Mouse (Mus musculus): ENCODE measurements around the gene Gm20388. TPM values are rescaled to one million over a fixed set of nuclear protein-coding genes. Genes with fewer than 3 reads are reported as not detected.

Gene Gm20388
- polyA plus RNA-seq, 1 experiment from 2014 or later: not detected

- WGBS: 6% methylated on average over 11 of the region's 11 CpGs
- Histone ChIP-seq H3K4me2 (replicated peaks) (peak overlapping the region; percentile 49), H3K27ac (no peak overlapping the region)
Measured at GRCm38 (mm10) chr8:122343341-122343740, 2432.7 kb downstream of the Gm20388 start.

GRCm38 (mm10) chr8:122343758-122344157 is 2433.1 kb downstream of the Gm20388 start:
- Histone ChIP-seq H3K4me1 (peaks cover 23% of the 10 kb centered on the region), H3K27me3 (peaks cover 36% of the 10 kb centered on the region), H3K36me3 (no peaks in the 10 kb centered on the region), H3K27ac (no peak overlapping the region), H3K4me2 (replicated peaks) (peak overlapping the region; percentile 49), H3K4me3 (peak overlapping the region; percentile 22), H3K9me3 (no peaks in the 10 kb centered on the region), H3K9ac (peak overlapping the region; percentile 21)
- ATAC-seq (ENCODE audit: insufficient number of reproducible peaks, insufficient read depth, low FRiP score, low TSS enrichment): no peak
- WGBS: 0% methylated on average over 14 of the region's 14 CpGs

More at GRCm38 (mm10) chr8:122343341-122343740, 2432.7 kb downstream of the Gm20388 start:
- Histone ChIP-seq H3K4me3 (peak overlapping the region; percentile 22; the same call in 1 of the 2 replicates), H3K27me3 (peaks cover 40% of the 10 kb centered on the region), H3K36me3 (no peaks in the 10 kb centered on the region), H3K9me3 (no peaks in the 10 kb centered on the region), H3K9ac (peak overlapping the region; percentile 21; the same call in 1 of the 2 replicates), H3K4me1 (peaks cover 23% of the 10 kb centered on the region)
- ATAC-seq (ENCODE audit: insufficient number of reproducible peaks, insufficient read depth, low FRiP score, low TSS enrichment): no peak

DNA sequence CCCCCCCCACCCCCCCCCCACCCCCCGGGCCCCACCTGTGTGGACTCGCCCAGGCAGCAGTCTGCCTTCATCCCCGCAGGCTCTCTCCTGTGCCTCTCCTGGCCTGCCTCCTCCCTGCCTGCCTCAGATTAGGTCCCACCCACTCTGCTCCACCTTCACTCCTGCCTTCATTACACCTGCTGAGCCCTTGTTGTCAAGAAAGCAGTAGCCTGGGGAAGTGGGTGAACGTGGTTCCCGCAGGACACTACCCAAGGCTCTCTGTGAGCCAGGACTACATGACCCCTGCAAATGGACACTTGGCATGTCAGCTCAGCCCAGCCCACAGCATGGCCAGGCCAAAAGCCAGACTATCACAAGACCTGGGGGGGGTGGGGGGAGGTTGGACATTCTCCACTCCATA is 2433.6 kb downstream of the Gm20388 start:
- ATAC-seq (ENCODE audit: insufficient number of reproducible peaks, insufficient read depth, low FRiP score, low TSS enrichment): no peak
- WGBS: 3% methylated on average over 2 of the region's 5 CpGs
- H3K9ac ChIP-seq: peak overlapping the region; percentile 21; the same call in 1 of the 2 replicates

GRCm38 (mm10) chr8:122345181-122346095 is 2434.8 kb downstream of the Gm20388 start:
- Histone ChIP-seq H3K27ac (no peak overlapping the region), H3K36me3 (no peaks in the 10 kb centered on the region), H3K9me3 (no peaks in the 10 kb centered on the region), H3K4me3 (no peak overlapping the region), H3K4me2 (replicated peaks) (no peak overlapping the region), H3K27me3 (peaks cover 37% of the 10 kb centered on the region), H3K9ac (no peak overlapping the region), H3K4me1 (peaks cover 25% of the 10 kb centered on the region)
- ATAC-seq (ENCODE audit: insufficient number of reproducible peaks, insufficient read depth, low FRiP score, low TSS enrichment): no peak
- 45% methylated on average over 12 of the region's 12 CpGs for WGBS

More for the DNA sequence above, 2433.6 kb downstream of the Gm20388 start:
- peak overlapping the region; percentile 22 for H3K4me3 ChIP-seq
- H3K4me2 ChIP-seq (replicated peaks): peak overlapping the region; percentile 49
- H3K4me1 ChIP-seq: peaks cover 23% of the 10 kb centered on the region
- H3K27me3 ChIP-seq: peaks cover 36% of the 10 kb centered on the region
- H3K9me3 ChIP-seq: no peaks in the 10 kb centered on the region
- no peaks in the 10 kb centered on the region for H3K36me3 ChIP-seq
- no peak overlapping the region for H3K27ac ChIP-seq

DNA sequence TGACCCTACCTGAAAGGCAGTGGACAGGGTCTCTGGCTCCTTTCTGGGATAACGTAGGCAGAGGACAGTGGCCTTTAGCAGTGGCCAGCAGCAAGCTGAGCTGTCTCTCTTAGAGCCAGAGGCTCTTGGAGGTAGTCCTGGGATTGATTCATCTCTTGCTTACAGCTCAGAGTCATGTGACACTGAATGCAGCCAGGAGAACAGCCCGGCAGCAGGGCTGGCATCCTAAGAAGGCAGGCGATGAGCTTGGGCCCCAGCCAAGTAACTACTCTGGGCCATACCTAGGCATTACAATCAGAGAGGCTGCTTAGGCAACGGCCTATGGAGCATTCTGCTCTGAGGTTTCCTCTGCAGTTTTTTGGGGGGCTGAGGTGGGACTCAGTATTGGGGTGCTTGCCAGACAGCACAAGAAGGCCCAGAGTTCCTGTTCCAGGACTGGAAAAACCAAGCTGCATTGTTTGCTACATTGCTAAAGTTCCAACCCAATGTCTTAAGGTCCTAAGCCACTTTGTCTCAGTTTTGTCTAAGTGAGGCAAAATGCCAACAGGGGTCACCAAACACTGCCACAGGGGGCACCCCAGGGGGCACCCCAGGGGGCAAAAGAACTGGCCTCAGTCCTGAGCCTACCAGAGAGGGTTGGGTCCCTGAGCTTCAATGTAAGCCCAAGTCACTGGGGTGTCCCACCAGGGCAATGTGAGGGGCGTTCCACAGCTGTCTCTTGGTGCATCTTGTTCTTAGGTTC is 2437.3 kb downstream of the Gm20388 start:
- Histone ChIP-seq H3K9me3 (no peaks in the 10 kb centered on the region), H3K4me2 (replicated peaks) (no peak overlapping the region), H3K4me1 (peaks cover 22% of the 10 kb centered on the region), H3K27me3 (peaks cover 25% of the 10 kb centered on the region), H3K4me3 (no peak overlapping the region), H3K9ac (no peak overlapping the region), H3K36me3 (no peaks in the 10 kb centered on the region), H3K27ac (no peak overlapping the region)
- 68% methylated on average over 5 of the region's 5 CpGs for WGBS
- ATAC-seq (ENCODE audit: insufficient number of reproducible peaks, insufficient read depth, low FRiP score, low TSS enrichment): no peak

DNA sequence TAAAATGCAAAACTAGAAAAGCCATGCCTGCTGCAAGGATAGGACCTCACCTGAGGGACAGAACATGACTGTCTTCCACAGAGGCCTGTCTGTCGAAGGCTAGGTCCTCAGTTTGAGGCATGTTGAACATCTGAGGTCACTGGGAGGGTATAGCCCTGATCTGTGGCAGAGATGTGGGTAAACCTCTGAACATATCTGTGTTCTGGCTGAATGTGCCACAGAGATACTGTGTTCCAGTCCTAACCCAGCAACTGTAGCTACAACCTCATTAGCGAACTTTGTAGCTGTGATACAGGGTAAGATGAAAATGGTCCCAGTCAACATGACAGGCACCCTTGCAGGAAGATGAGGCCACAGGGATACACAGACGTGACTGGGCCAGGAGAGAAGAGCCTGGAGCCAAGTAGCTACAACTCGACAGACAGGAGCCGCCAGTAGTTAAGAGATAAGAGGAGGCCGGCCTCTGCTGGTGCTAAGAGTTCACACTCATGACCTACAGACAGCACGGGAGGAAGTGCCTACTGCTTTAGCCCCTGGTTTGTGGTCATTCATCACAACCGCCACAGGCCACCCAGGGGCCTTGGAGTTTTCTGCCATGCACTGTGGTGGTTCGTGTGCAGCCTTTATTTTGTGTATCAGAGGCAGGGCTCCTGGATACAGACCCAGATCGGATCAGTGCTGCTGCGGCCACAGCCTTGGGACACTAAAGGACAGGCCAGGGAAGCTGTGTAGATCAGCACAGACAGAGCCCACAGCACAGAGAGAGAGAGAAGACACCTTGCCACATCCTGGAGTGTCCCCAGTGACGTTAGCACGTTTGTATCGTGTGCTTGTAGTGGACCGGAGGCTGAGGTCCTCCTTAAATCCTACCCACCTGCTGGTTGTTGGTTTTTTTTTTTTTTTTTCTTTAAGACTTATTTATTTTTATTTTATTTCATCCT is 2439.0 kb downstream of the Gm20388 start:
- no peaks in the 10 kb centered on the region for H3K9me3 ChIP-seq
- peaks cover 5% of the 10 kb centered on the region for H3K4me1 ChIP-seq
- no peak overlapping the region for H3K4me3 ChIP-seq
- no peak overlapping the region for H3K9ac ChIP-seq
- no peak overlapping the region for H3K27ac ChIP-seq
- ATAC-seq (ENCODE audit: insufficient number of reproducible peaks, insufficient read depth, low FRiP score, low TSS enrichment): no peak
- peaks cover 11% of the 10 kb centered on the region for H3K27me3 ChIP-seq
- no peaks in the 10 kb centered on the region for H3K36me3 ChIP-seq
- H3K4me2 ChIP-seq (replicated peaks): no peak overlapping the region
- WGBS: 38% methylated on average over 15 of the region's 15 CpGs

DNA sequence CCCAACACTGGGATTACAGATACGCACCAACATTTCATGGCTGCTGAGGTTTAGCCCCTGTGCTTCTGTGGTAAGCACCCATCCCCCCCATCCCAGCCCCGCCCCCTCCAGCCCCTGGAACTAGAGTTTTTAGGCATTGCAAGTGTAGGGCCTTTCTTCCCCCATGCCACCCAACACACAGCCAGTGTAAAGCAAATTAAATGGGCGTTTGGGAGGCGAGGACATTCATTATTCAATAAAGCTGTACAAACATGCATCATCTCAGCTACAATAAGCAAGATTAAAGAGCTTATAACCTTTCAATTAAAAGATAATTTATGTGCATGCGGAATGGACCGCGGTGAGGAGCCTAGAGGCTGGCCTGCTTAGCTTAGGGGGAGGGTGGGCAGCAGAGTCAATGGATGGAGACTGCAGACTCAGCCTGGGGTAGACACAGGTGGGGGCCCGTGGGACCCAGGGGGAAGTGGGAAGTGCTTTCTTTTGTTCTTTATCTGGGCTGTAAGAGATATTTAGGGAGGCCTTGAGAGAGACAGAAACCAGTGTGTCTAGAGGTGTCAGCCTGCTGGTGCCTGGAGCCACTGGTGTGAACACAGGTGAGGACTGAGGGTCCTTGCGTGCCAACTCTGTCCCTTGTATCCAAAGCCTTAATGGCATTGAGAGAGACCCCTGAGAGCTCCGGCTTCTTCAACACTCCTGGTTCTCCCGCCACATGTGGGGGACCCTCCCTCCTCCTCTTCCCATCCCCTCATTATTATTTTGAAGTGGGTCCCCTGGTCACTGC is 2439.9 kb downstream of the Gm20388 start:
- Histone ChIP-seq H3K36me3 (no peaks in the 10 kb centered on the region), H3K4me1 (peaks cover 5% of the 10 kb centered on the region; the same call in 1 of the 2 replicates), H3K4me2 (replicated peaks) (no peak overlapping the region), H3K27me3 (0 out of 2 replicates have a peak, but pooled peaks cover 2% of the 10 kb centered on the region), H3K9ac (no peak overlapping the region), H3K4me3 (no peak overlapping the region), H3K27ac (no peak overlapping the region), H3K9me3 (no peaks in the 10 kb centered on the region)
- WGBS: 31% methylated on average over 11 of the region's 11 CpGs
- ATAC-seq (ENCODE audit: insufficient number of reproducible peaks, insufficient read depth, low FRiP score, low TSS enrichment): no peak

DNA sequence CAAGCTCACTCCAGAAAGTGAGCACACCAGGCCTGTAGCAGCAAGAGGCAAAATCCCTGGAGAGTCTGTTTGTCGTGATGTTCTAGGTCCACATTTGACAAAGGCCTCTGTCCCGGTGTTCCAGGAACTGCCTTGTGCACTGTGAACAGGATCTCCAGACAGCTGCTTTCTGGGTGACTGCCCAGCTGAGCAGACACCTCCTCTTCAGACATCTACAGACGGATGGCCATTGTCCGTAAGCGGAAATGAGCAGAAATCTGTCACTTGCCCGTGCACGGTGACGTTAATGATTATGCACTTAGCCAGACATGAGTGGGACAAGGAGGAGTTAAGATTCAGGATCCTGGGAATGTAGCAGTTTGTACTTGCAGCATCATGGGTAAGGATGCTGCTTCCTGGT is 2443.5 kb downstream of the Gm20388 start:
- no peak overlapping the region for H3K4me2 ChIP-seq (replicated peaks)
- 88% methylated on average over 8 of the region's 8 CpGs for WGBS
- H3K4me3 ChIP-seq: no peak overlapping the region
- no peaks in the 10 kb centered on the region for H3K9me3 ChIP-seq
- H3K27me3 ChIP-seq: 0 out of 2 replicates have a peak, but pooled peaks cover 9% of the 10 kb centered on the region
- H3K9ac ChIP-seq: no peak overlapping the region
- no peak for ATAC-seq (ENCODE audit: insufficient number of reproducible peaks, insufficient read depth, low FRiP score, low TSS enrichment)
- no peak overlapping the region for H3K27ac ChIP-seq
- peaks cover 5% of the 10 kb centered on the region; the same call in 1 of the 2 replicates for H3K4me1 ChIP-seq
- no peaks in the 10 kb centered on the region for H3K36me3 ChIP-seq

GRCm38 (mm10) chr8:122355642-122356606 is 2445.3 kb downstream of the Gm20388 start:
- H3K36me3 ChIP-seq: no peaks in the 10 kb centered on the region

More at GRCm38 (mm10) chr8:122355642-122356606, 2445.3 kb downstream of the Gm20388 start:
- Histone ChIP-seq H3K27me3 (0 out of 2 replicates have a peak, but pooled peaks cover 6% of the 10 kb centered on the region), H3K4me1 (no peaks in the 10 kb centered on the region), H3K4me3 (no peak overlapping the region), H3K9me3 (no peaks in the 10 kb centered on the region), H3K27ac (no peak overlapping the region), H3K4me2 (replicated peaks) (no peak overlapping the region), H3K9ac (no peak overlapping the region)
- no peak for ATAC-seq (ENCODE audit: insufficient number of reproducible peaks, insufficient read depth, low FRiP score, low TSS enrichment)
- WGBS: 63% methylated on average over 9 of the region's 9 CpGs
